Mouse (Mus musculus): ENCODE measurements around the gene Ubash3a. TPM values are rescaled to one million over a fixed set of nuclear protein-coding genes. Genes with fewer than 3 reads are reported as not detected.

Ubash3a gene
- total and polyA plus RNA-seq, 2 experiments from 2014 or later = 0.21 TPM; not detected in 1

DNA sequence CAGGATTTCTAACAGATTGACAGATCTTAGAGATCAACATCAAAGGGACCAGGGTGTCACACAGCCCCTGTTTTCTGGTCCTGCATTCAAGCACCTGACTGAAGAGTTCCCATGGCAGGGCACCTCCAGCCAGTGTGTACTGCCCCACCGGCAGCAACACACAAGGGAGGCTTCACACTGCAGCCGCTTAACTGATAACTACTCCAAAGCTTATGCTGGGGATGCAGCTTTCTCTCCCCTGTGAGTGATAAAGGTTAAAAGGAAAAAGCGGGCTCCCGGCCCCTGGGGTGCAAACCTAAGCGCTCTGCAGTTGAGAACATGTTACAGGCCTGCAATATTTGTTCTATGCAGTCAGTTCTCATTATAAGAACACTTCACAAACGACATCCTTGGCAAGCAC lies 24.1 kb downstream of the Ubash3a start:
- WGBS = 33% methylated on average over 6 of the region's 6 CpGs

DNA sequence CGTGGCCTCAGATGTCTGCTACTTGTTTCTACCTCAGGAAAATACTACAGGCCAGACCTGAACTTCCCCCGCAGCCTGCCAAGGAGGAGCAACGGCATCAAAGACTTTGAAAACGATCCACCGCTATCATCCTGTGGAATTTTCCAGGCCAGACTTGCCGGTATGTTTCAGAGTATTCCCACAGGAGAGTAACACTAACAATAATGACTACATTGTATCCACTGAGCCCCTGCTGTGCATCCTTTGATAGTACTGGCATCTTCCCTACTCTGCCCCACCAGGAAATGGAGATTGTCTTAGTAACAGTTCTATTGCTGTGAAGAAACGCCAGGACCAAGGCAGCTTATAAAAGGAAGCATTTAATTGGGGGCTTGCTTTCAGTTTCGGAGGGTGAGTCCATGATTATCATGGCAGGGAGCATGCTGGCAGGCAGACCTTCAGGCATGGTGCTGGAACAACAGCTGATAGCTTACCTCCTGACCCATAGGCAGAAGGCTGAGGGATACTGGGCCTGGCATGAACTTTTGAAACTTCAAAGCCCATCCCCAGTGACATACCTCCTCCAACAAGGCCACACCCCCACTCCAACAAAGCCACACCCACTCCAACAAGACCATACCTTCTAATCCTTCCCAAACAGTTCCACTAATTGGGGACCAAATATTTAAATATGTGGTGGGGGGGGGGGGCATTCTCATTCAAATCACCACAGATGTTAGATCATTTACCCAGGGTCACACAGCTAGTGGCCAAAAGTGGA lies 24.8 kb downstream of the Ubash3a start:
- ATAC-seq (no peak), DNase-seq (ENCODE audit: low spot score) (peak; percentile 22)
- no peak overlapping the region for H3K4me2 ChIP-seq (ENCODE audit: low read depth, low read length)
- H3K9ac ChIP-seq (replicated peaks; ENCODE audit: low read length) = no peak overlapping the region
- WGBS = 24% methylated on average over 8 of the region's 8 CpGs
- H3K27me3 ChIP-seq (ENCODE audit: insufficient read depth, low read length) = no peaks in the 10 kb centered on the region
- no peaks in the 10 kb centered on the region for H3K36me3 ChIP-seq (ENCODE audit: insufficient read depth, low read length)
- H3K4me3 ChIP-seq (ENCODE audit: low read length) = no peak overlapping the region
- no peaks in the 10 kb centered on the region for H3K9me3 ChIP-seq (ENCODE audit: low read length)
- no peaks in the 10 kb centered on the region for H3K4me1 ChIP-seq (ENCODE audit: insufficient read depth, low read length)
- H3K27ac ChIP-seq = no peak overlapping the region
- TF ChIP-seq CTCF (IDR thresholded peaks at IDR 0.05; ENCODE audit: low read depth) = no peak

More for the DNA sequence above, 24.1 kb downstream of the Ubash3a start:
- H3K4me1 ChIP-seq (ENCODE audit: insufficient read depth, low read length) = no peaks in the 10 kb centered on the region
- no peak overlapping the region for H3K9ac ChIP-seq (replicated peaks; ENCODE audit: low read length)
- H3K27me3 ChIP-seq (ENCODE audit: insufficient read depth, low read length) = no peaks in the 10 kb centered on the region
- H3K4me2 ChIP-seq (ENCODE audit: low read depth, low read length) = no peak overlapping the region
- no peak overlapping the region for H3K4me3 ChIP-seq (ENCODE audit: low read length)
- no peak for ATAC-seq
- no peak for DNase-seq (ENCODE audit: low spot score)
- no peaks in the 10 kb centered on the region for H3K36me3 ChIP-seq (ENCODE audit: insufficient read depth, low read length)
- no peak for TF ChIP-seq CTCF (IDR thresholded peaks at IDR 0.05; ENCODE audit: low read depth)
- no peaks in the 10 kb centered on the region for H3K9me3 ChIP-seq (ENCODE audit: low read length)
- no peak overlapping the region for H3K27ac ChIP-seq

DNA sequence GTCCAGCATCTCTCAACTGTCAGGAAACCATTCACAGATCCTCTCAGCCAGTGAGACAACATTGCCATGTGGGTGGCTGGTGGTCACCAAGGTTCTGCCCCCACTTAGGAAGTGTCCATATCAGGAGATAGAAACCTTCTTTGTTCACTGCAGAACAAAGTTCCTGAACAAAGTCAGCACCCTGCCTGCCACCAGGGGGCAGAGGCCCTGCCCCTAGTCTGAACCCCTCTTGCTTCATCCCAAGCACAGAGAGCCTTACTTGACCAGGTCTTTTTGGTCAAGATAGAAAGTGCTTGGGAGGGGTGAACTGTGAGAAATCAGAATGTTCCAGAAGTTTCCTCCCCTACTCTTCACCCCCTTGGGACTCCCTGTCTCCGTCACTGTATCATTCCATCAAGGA lies 28.2 kb downstream of the Ubash3a start:
- 0 out of 2 replicates have a peak, but pooled peaks have one; percentile 8 for TF ChIP-seq CTCF (IDR thresholded peaks at IDR 0.05; ENCODE audit: low read depth)
- no peak overlapping the region for H3K4me2 ChIP-seq (ENCODE audit: low read depth, low read length)
- H3K4me3 ChIP-seq (ENCODE audit: low read length) = no peak overlapping the region
- H3K9me3 ChIP-seq (ENCODE audit: low read length) = no peaks in the 10 kb centered on the region
- no peaks in the 10 kb centered on the region for H3K27me3 ChIP-seq (ENCODE audit: insufficient read depth, low read length)
- ATAC-seq = no peak
- no peak overlapping the region for H3K9ac ChIP-seq (replicated peaks; ENCODE audit: low read length)
- no peaks in the 10 kb centered on the region for H3K36me3 ChIP-seq (ENCODE audit: insufficient read depth, low read length)
- no peak for DNase-seq (ENCODE audit: low spot score)
- 88% methylated on average over 1 of the region's 1 CpGs for WGBS
- no peaks in the 10 kb centered on the region for H3K4me1 ChIP-seq (ENCODE audit: insufficient read depth, low read length)
- no peak overlapping the region for H3K27ac ChIP-seq

DNA sequence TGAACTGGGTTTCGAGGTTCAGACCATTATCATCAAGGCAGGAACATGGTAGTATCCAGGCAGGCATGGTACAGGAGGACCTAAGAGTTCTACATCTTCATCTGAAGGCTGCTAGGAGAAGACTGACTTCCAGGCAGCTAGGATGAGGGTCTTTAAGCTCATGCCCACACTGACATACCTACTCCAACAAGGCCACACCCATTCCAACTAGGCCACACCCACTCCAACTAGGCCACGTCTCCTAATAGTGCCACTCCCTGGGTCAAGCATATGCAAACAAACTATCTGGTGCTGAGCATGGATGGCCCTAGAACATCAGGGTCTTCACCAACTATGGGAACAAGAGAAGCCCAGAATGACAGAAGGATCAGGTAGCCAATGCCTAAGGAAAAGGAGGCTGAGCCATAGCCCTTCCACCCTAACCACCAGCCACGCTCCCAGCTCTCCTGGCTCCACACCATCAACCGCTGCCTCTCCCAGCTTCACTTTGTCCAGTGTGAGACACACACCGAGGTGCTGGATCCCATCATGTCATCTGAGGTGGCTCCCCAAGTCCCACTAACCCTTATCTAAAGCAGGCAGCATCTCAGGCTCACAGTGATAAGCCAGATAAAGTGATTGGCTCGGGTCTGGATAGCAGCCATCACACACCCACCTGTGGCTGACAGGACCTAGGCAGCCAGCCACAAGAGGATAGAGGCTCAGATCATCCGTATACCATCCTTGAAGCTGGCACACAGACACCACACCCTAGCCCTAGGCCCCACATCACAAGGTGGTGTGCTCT lies 30.8 kb downstream of the Ubash3a start:
- H3K9me3 ChIP-seq (ENCODE audit: low read length) = no peaks in the 10 kb centered on the region
- no peak for TF ChIP-seq CTCF (IDR thresholded peaks at IDR 0.05; ENCODE audit: low read depth)
- no peak overlapping the region for H3K4me2 ChIP-seq (ENCODE audit: low read depth, low read length)
- H3K36me3 ChIP-seq (ENCODE audit: insufficient read depth, low read length) = no peaks in the 10 kb centered on the region
- H3K9ac ChIP-seq (replicated peaks; ENCODE audit: low read length) = no peak overlapping the region
- DNase-seq (ENCODE audit: low spot score) = no peak
- no peaks in the 10 kb centered on the region for H3K27me3 ChIP-seq (ENCODE audit: insufficient read depth, low read length)
- no peak overlapping the region for H3K4me3 ChIP-seq (ENCODE audit: low read length)
- WGBS = 86% methylated on average over 7 of the region's 7 CpGs
- no peak for ATAC-seq
- no peaks in the 10 kb centered on the region for H3K4me1 ChIP-seq (ENCODE audit: insufficient read depth, low read length)
- H3K27ac ChIP-seq = no peak overlapping the region

DNA sequence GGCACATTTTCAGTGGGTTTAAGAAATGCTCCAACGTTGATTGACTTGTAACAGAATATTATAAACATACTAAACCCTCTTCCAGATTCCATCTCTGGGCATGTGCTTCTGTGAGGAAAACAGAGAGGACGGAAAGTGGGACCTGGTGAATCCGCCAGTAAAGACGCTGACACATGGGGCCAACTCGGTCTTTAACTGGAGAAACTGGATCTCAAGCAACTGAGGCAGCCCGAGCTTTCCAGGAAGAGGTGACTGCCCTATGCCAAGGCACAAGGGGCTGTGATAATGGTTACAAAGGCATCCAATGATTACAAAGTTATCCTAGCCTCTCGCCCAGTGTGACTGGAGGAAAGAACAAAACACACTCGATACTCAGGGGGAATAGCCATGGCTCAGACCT lies 33.5 kb downstream of the Ubash3a start:
- H3K9ac ChIP-seq (replicated peaks; ENCODE audit: low read length) = no peak overlapping the region

GRCm38 (mm10) chr17:31242764-31243163 lies 35.1 kb downstream of the Ubash3a start:
- H3K36me3 ChIP-seq (ENCODE audit: insufficient read depth, low read length) = no peaks in the 10 kb centered on the region
- no peaks in the 10 kb centered on the region for H3K27me3 ChIP-seq (ENCODE audit: insufficient read depth, low read length)
- peak; percentile 54 for TF ChIP-seq CTCF (IDR thresholded peaks at IDR 0.05; ENCODE audit: low read depth)
- H3K9me3 ChIP-seq (ENCODE audit: low read length) = no peaks in the 10 kb centered on the region
- H3K27ac ChIP-seq = no peak overlapping the region
- H3K4me3 ChIP-seq (ENCODE audit: low read length) = no peak overlapping the region
- WGBS = 0% methylated on average over 1 of the region's 1 CpGs
- no peak for ATAC-seq
- no peak overlapping the region for H3K4me2 ChIP-seq (ENCODE audit: low read depth, low read length)
- DNase-seq (ENCODE audit: low spot score) = peak; percentile 8
- H3K4me1 ChIP-seq (ENCODE audit: insufficient read depth, low read length) = no peaks in the 10 kb centered on the region
- no peak overlapping the region for H3K9ac ChIP-seq (replicated peaks; ENCODE audit: low read length)

More for the DNA sequence above, 33.5 kb downstream of the Ubash3a start:
- H3K27ac ChIP-seq = no peak overlapping the region
- no peaks in the 10 kb centered on the region for H3K27me3 ChIP-seq (ENCODE audit: insufficient read depth, low read length)
- no peak for TF ChIP-seq CTCF (IDR thresholded peaks at IDR 0.05; ENCODE audit: low read depth)
- no peak overlapping the region for H3K4me3 ChIP-seq (ENCODE audit: low read length)
- H3K36me3 ChIP-seq (ENCODE audit: insufficient read depth, low read length) = no peaks in the 10 kb centered on the region
- DNase-seq (ENCODE audit: low spot score) (no peak), ATAC-seq (no peak)
- no peaks in the 10 kb centered on the region for H3K4me1 ChIP-seq (ENCODE audit: insufficient read depth, low read length)
- H3K9me3 ChIP-seq (ENCODE audit: low read length) = no peaks in the 10 kb centered on the region
- 86% methylated on average over 8 of the region's 8 CpGs for WGBS
- H3K4me2 ChIP-seq (ENCODE audit: low read depth, low read length) = no peak overlapping the region
